Mouse (Mus musculus): ENCODE measurements around the gene Prss53.
"Not testable (repeated sequence)": the region's sequence is repeated elsewhere in the genome, so short reads cannot be mapped to it uniquely, and the experiment has no call there.

The Prss53 gene

GRCm38 (mm10) chr7:127870136-127870821, 20.5 kb downstream of the Prss53 start:
- no peak for DNase-seq

- peak; percentile 97 for DNase-seq
Measured at GRCm38 (mm10) chr7:127869149-127869810, 21.5 kb downstream of the Prss53 start.

GRCm38 (mm10) chr7:127867641-127868040, 23.1 kb downstream of the Prss53 start:
- DNase-seq, result no peak

GRCm38 (mm10) chr7:127866434-127866833, 24.3 kb downstream of the Prss53 start:
- no peak for DNase-seq

- DNase-seq, result no peak
Measured at GRCm38 (mm10) chr7:127858258-127858657, 32.5 kb downstream of the Prss53 start.

GRCm38 (mm10) chr7:127850906-127851305, 39.9 kb downstream of the Prss53 start:
- DNase-seq, result peak; percentile 97

- DNase-seq, result peak; percentile 96
Measured at GRCm38 (mm10) chr7:127849973-127850875, 40.5 kb downstream of the Prss53 start.

DNA sequence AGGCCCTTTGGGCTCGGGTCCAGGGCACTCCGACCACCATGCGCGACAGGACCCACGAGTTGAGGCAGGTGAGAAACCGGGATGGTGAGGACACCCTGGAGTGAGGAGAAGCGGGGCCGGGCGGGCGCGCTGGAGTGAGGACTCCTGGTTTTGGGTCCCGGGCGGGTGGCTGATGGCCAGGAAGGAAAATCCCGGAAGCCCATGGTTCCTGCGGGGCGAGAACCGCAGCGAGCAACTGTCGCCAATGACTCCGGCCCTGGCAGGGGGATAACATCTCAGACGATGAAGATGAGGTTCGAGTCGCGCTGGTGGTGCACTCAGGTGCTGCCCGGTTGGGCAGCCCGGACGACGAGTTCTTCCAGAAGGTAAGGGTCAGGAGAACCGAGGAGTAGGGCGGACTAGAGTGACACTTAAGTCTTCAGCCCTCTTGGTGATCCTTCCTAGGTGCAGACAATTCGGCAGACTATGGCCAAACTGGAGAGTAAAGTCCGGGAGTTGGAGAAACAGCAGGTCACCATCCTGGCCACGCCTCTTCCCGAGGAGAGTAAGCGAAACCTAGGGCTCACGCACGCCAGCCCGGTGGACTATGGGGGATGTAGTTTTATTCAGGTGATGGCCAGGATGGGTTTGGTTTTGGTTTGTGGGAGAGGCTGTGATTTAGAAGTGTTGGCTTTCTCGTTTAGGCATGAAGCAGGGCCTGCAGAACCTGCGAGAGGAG, 48.6 kb downstream of the Prss53 start:
- peak; percentile 99 for DNase-seq

DNA sequence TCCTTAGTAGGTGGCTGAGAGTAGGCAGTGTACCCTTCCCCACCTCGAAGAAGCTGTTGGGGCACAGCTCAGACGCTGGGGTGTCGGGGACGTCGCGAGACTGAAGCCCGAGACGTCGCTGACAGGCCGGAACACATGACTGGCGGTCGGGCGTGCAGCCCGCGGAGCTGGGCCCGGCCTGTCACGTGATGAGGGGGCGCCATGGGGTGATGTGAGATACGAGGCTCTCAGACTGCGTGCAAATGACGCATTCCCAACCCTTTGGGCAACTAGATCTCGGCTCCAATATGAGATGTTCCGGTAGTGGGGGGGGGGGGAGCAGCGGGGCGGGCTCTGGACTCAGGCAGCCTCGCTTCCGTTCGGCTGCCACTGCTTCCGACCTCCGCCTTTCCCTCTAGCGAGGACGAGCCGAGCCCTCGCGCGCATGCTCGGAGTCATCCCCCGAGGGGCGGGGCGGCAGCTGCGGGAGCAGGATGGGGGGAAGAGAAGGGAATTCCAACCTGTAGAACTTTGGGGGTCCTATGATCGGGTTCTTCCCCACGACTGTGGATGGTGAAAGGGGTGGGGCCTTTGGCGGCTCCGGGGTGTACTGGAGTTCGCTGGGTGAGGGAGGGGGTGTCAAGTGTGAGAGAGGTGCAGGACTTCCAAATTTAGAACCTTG, 49.3 kb downstream of the Prss53 start:
- peak; percentile 100 for DNase-seq

DNA sequence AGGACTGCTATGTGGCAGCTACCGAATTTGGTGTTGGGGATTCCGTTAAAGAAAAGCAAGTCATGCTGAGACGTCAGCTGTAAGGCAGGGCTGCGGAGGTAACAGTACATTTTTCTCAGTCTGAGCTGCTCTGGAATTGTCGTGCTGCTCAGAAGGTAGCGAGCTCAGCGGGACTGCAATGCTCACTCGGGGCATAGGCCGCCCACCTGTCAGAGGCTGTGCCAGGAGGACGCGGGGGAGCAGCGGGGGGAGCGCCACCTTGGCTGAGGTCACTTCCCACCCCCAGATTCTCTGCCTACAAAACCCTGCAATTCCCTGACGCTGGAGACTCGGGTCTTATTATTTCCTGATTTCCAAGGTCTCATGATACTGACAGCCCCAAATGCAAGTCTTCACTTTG, 49.9 kb downstream of the Prss53 start:
- DNase-seq, result no peak

- DNase-seq, result peak; percentile 82
Measured at GRCm38 (mm10) chr7:127840031-127840430, 50.7 kb downstream of the Prss53 start.

GRCm38 (mm10) chr7:127837878-127838277, 52.9 kb downstream of the Prss53 start:
- not testable (repeated sequence) for DNase-seq

- DNase-seq, result peak; percentile 70
Measured at GRCm38 (mm10) chr7:127837473-127837872, 53.3 kb downstream of the Prss53 start.

Measured in heart, adult 11 months (tissue).